Mouse (Mus musculus) midbrain, embryonic 14.5 days (tissue): ENCODE results near the gene Gm3417. TPM values are rescaled to one million over a fixed set of nuclear protein-coding genes. Genes with fewer than 3 reads are reported as not detected.
A peak's percentile ranks its signal among the peaks of the same experiment; 100 is the strongest.

Experiments
- ATAC-seq: fragments of 200-750 bp; cut with Nextera tagmentation; 2 replicates; pipeline ENCODE4 v1.8.0; 2017; ENCODE audit warnings: moderate number of reproducible peaks, moderate library complexity; ENCODE audit not compliant: low FRiP score, low TSS enrichment
- DNase-seq: peaks from one replicate; pipeline ENCODE4 v3.0.0-alpha.2; 2015
- H3K27ac ChIP-seq: fragments of 300-500 bp; sonication (generic); replicated peaks from 2 replicates; pipeline ENCODE4 v1.5.1; 2014; ENCODE audit warnings: mild to moderate bottlenecking, low read depth, low read length, moderate library complexity
- H3K27me3 ChIP-seq: fragments of 300-500 bp; sonication (generic); 2 replicates; pipeline ENCODE4 v1.6.1; 2014; ENCODE audit warnings: low read length, control low read depth, mixed read lengths; ENCODE audit not compliant: control insufficient read depth, insufficient read depth
- H3K36me3 ChIP-seq: fragments of 300-500 bp; sonication (generic); 2 replicates; pipeline ENCODE4 v1.6.1; 2014; ENCODE audit warnings: low read length, control low read depth; ENCODE audit not compliant: control insufficient read depth, insufficient read depth
- H3K4me1 ChIP-seq: fragments of 300-500 bp; sonication (generic); 2 replicates; pipeline ENCODE4 v1.6.1; 2014; ENCODE audit warnings: mild to moderate bottlenecking, antibody characterized with exemption, low read length, control low read depth; ENCODE audit not compliant: control insufficient read depth, insufficient read depth
- H3K4me2 ChIP-seq: fragments of 300-500 bp; sonication (generic); 2 replicates; pipeline ENCODE4 v1.6.1; 2014; ENCODE audit warnings: mild to moderate bottlenecking, low read length, moderate library complexity
- H3K4me3 ChIP-seq: fragments of 300-500 bp; sonication (generic); replicated peaks from 2 replicates; pipeline ENCODE4 v1.5.1; 2014; ENCODE audit warnings: low read depth, low read length
- H3K9ac ChIP-seq: fragments of 300-500 bp; sonication (generic); replicated peaks from 2 replicates; pipeline ENCODE4 v1.6.1; 2014; ENCODE audit warnings: mild to moderate bottlenecking, low read length, moderate library complexity
- H3K9me3 ChIP-seq: fragments of 300-500 bp; sonication (generic); 2 replicates; pipeline ENCODE4 v1.6.1; 2016; ENCODE audit warnings: low read length, control low read depth, mixed read lengths; ENCODE audit not compliant: control insufficient read depth
- WGBS: fragments of 180-500 bp; shearing (Covaris S2); extraction: QIAGEN DNeasy Blood & Tissue Kit; methylation state at CpG from one replicate; pipeline ENCODE4 v1.1.7; 2014; 5-methylcytosine and 5-hydroxymethylcytosine counted together
- polyA plus RNA-seq: library from polyadenylated mRNA; unstranded; fragments of >200 nt; fragmentation: Nextera tagmentation; extraction: Ambion mirVana; gene quantifications from 2 replicates; pipeline ENCODE4 v1.2.1, GENCODE M21; 2014

The Gm3417 gene
- polyA plus RNA-seq, 1 experiment from 2014 or later, result 0.36 TPM

GRCm38 (mm10) chr17:14960520-14960919 lies 18.1 kb downstream of the Gm3417 start:
- Histone ChIP-seq H3K27ac (no peak overlapping the region), H3K9me3 (no peaks in the 10 kb centered on the region), H3K4me1 (peaks cover 9% of the 10 kb centered on the region), H3K4me3 (peak overlapping the region; percentile 59), H3K4me2 (peak overlapping the region; percentile 94), H3K27me3 (no peaks in the 10 kb centered on the region), H3K9ac (peak overlapping the region; percentile 65; the same call in 1 of the 2 replicates), H3K36me3 (no peaks in the 10 kb centered on the region)
- peak; percentile 13 for DNase-seq
- ATAC-seq, result peak; percentile 11; the same call in 1 of the 2 replicates
- WGBS, result 1% methylated on average over 19 of the region's 23 CpGs

- peak; percentile 8 for DNase-seq
- H3K4me2 ChIP-seq, result peak overlapping the region; percentile 94
- WGBS, result 25% methylated on average over 3 of the region's 3 CpGs
- no peak for ATAC-seq
- no peaks in the 10 kb centered on the region for H3K27me3 ChIP-seq
- H3K9ac ChIP-seq, result peak overlapping the region; percentile 35; the same call in 1 of the 2 replicates
- peaks cover 9% of the 10 kb centered on the region for H3K4me1 ChIP-seq
- H3K36me3 ChIP-seq, result no peaks in the 10 kb centered on the region
- peak overlapping the region; percentile 18 for H3K4me3 ChIP-seq
- no peaks in the 10 kb centered on the region for H3K9me3 ChIP-seq
- H3K27ac ChIP-seq, result no peak overlapping the region
Observed at GRCm38 (mm10) chr17:14959979-14960378, 18.6 kb downstream of the Gm3417 start.

- Histone ChIP-seq H3K9me3 (no peaks in the 10 kb centered on the region), H3K4me1 (peaks cover 9% of the 10 kb centered on the region), H3K27ac (no peak overlapping the region), H3K9ac (no peak overlapping the region), H3K27me3 (no peaks in the 10 kb centered on the region), H3K4me3 (no peak overlapping the region), H3K4me2 (no peak overlapping the region), H3K36me3 (peaks cover 11% of the 10 kb centered on the region)
- no peak for ATAC-seq
- WGBS, result 94% methylated on average over 5 of the region's 5 CpGs
- DNase-seq, result no peak
Observed at GRCm38 (mm10) chr17:14958686-14959327, 19.8 kb downstream of the Gm3417 start.

GRCm38 (mm10) chr17:14953452-14953851 lies 25.1 kb downstream of the Gm3417 start:
- Histone ChIP-seq H3K36me3 (peaks cover 57% of the 10 kb centered on the region), H3K4me3 (no peak overlapping the region), H3K27me3 (no peaks in the 10 kb centered on the region), H3K9ac (no peak overlapping the region), H3K4me1 (no peaks in the 10 kb centered on the region), H3K9me3 (no peaks in the 10 kb centered on the region), H3K4me2 (no peak overlapping the region), H3K27ac (no peak overlapping the region)
- 94% methylated on average over 8 of the region's 8 CpGs for WGBS
- DNase-seq (no peak), ATAC-seq (no peak)

GRCm38 (mm10) chr17:14949161-14949827 lies 29.3 kb downstream of the Gm3417 start:
- H3K9me3 ChIP-seq, result no peaks in the 10 kb centered on the region
- H3K27me3 ChIP-seq, result no peaks in the 10 kb centered on the region
- H3K27ac ChIP-seq, result no peak overlapping the region
- WGBS, result 88% methylated on average over 7 of the region's 7 CpGs
- DNase-seq (no peak), ATAC-seq (no peak)
- no peak overlapping the region for H3K9ac ChIP-seq
- no peak overlapping the region for H3K4me3 ChIP-seq
- peaks cover 74% of the 10 kb centered on the region for H3K36me3 ChIP-seq
- no peak overlapping the region for H3K4me2 ChIP-seq
- H3K4me1 ChIP-seq, result peaks cover 4% of the 10 kb centered on the region

- H3K27ac ChIP-seq, result no peak overlapping the region
- DNase-seq, result no peak
- H3K4me3 ChIP-seq, result no peak overlapping the region
- no peak overlapping the region for H3K9ac ChIP-seq
- no peak for ATAC-seq
- peaks cover 33% of the 10 kb centered on the region for H3K36me3 ChIP-seq
- no peaks in the 10 kb centered on the region for H3K9me3 ChIP-seq
- peaks cover 16% of the 10 kb centered on the region for H3K4me1 ChIP-seq
- H3K4me2 ChIP-seq, result peak overlapping the region; percentile 78
- H3K27me3 ChIP-seq, result no peaks in the 10 kb centered on the region
- WGBS, result 85% methylated on average over 1 of the region's 1 CpGs
Observed at GRCm38 (mm10) chr17:14944551-14944950, 34.0 kb downstream of the Gm3417 start.

GRCm38 (mm10) chr17:14943729-14944059 lies 34.9 kb downstream of the Gm3417 start:
- no peak for DNase-seq
- peak overlapping the region; percentile 86 for H3K9ac ChIP-seq
- H3K9me3 ChIP-seq, result no peaks in the 10 kb centered on the region
- 20% methylated on average over 16 of the region's 16 CpGs for WGBS
- no peak overlapping the region for H3K27ac ChIP-seq
- no peaks in the 10 kb centered on the region for H3K27me3 ChIP-seq
- H3K36me3 ChIP-seq, result peaks cover 27% of the 10 kb centered on the region
- H3K4me3 ChIP-seq, result peak overlapping the region; percentile 59
- ATAC-seq, result no peak
- H3K4me2 ChIP-seq, result peak overlapping the region; percentile 78
- H3K4me1 ChIP-seq, result peaks cover 16% of the 10 kb centered on the region

GRCm38 (mm10) chr17:14943009-14943728 lies 35.4 kb downstream of the Gm3417 start, which contains the start of the genes Wdr27 and 1600012H06Rik:
TSS of gene Wdr27 (minus strand) at chr17:14943158.
TSS of gene 1600012H06Rik (plus strand) at chr17:14943184.
- H3K9ac ChIP-seq, result peak within 1 kb of the TSS; percentile 86
- ATAC-seq, result peak; percentile 99
- DNase-seq, result peak; percentile 100
- peaks cover 16% of the 10 kb centered on the region for H3K4me1 ChIP-seq
- WGBS, result under 1% methylated on average over 54 of the region's 54 CpGs
- H3K9me3 ChIP-seq, result no peaks in the 10 kb centered on the region
- H3K27ac ChIP-seq, result peak within 1 kb of the TSS; percentile 80
- H3K4me3 ChIP-seq, result peak within 1 kb of the TSS; percentile 59
- no peaks in the 10 kb centered on the region for H3K27me3 ChIP-seq
- peaks cover 22% of the 10 kb centered on the region for H3K36me3 ChIP-seq
- H3K4me2 ChIP-seq, result peak within 1 kb of the TSS; percentile 78
